Mouse (Mus musculus) central nervous system, embryonic 18 days (tissue): Measurements from ENCODE around the gene Olfr54. TPM values are rescaled to one million over a fixed set of nuclear protein-coding genes. Genes with fewer than 3 reads are reported as not detected.

Source experiments
- polyA plus RNA-seq: library from polyadenylated mRNA; depleted of rRNA; stranded (reverse); fragments of >200 nt; gene quantifications from 2 replicates; pipeline ENCODE4 v1.2.3, GENCODE M21; 2012; rRNA removed

Gene Olfr54
- polyA plus RNA-seq = not detected in 2 replicates

DNA sequence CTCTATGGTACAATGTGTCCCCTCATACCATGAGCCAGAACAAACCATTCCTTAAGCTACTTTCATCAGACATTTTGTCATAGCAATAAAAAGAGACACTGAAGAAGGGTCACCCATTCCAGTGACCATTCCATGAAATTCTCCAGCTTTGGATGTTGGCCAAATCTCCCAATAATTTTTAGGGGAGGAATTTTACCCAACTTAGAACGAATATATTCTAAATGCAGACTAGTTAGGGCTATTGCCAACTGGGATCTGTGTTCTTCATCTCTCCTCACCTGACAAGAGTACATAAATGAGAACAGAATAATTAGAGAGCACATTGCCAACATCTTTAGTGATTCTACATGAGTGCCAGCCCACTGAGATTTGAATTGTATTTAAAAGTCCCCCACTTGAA lies at the start of gene Olfr54:
Gene Olfr54 (plus strand): TSS at position 301 of the 400 bp plus-strand sequence.

DNA sequence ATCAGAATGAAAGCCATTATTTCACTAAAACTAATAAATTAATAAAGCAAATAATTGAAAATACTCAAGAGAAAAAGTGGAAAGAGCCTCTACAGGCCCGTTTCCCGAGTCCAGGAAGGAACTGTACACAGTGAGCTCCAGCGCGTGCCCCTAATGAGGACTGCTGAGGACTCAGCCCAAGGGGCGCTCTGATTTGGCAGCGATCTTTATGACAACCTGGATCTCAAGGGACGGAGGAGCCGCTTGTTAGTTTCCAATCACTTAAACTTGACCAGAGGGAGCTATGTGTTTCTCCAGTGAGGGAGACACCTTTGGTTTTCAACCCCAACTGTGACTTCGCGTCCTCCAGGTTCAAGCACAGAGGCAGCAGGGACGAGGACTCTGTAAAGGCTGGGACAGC lies 47.8 kb upstream of the Olfr54 start, which contains the start of gene Olfr1378:
Gene Olfr1378 (plus strand): TSS at position 301 of the 400 bp plus-strand sequence.

DNA sequence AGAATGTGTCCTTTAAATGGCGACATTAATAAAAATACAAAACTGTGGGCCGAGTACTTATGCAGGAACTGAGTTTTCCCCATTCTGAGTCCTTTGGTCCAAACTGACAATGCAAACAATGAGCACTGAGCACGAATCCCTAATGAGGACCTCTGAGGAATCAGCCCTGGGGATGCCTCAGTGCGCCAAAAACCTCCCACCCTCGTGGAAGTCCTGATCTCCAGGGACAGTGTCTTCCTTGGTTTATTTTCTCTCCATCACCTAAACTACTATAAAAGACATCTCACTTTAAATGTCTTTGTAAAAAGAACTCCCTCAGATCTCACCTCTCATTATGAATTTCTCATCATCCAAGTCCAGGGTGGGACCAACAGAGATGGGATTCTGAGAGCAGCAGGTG lies 32.4 kb upstream of the Olfr54 start, which contains the start of gene Olfr1377:
Gene Olfr1377 (plus strand): TSS at position 301 of the 400 bp plus-strand sequence.

DNA sequence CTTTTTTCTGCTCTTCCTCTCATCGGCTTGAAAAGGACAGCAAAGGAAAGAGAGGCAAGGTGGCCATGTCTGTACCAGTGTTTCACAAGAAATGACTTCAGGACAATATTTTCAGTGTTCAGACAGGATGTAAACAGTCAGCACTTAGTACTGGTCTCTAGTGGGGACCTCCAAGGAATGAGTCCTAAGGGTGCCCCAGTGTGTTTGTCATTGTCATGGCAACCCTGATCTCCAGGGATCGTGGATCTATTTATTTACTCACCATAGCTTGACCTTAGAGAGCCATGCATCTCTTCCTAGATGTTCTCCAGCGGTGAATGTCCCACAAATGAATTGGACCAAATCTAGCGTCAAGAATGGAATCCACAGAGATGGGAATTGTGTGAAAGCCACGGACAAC lies 10.7 kb upstream of the Olfr54 start, which contains the start of gene Olfr51:
Gene Olfr51 (plus strand): TSS at position 301 of the 400 bp plus-strand sequence.

DNA sequence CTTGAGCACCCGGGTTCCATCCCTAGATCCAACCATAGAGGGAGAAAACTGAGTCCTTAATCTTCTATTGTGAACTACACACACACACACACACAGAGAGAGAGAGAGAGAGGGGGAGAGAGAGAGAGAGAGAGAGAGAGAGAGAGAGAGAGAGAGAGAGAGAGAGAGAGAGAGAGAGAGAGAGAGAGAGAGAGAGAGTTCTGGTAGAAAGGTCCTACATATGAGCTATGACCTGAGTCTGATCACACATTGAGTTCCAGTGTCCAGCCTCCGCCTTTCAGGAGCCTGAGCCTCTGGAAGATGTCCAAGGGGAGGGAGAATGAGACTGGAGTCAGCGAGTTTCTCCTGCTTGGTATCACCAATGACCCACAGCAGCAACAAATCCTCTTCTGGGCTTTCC lies 33.8 kb downstream of the Olfr54 start, which contains the start of gene Olfr1375:
Gene Olfr1375 (plus strand): TSS at position 301 of the 400 bp plus-strand sequence.

DNA sequence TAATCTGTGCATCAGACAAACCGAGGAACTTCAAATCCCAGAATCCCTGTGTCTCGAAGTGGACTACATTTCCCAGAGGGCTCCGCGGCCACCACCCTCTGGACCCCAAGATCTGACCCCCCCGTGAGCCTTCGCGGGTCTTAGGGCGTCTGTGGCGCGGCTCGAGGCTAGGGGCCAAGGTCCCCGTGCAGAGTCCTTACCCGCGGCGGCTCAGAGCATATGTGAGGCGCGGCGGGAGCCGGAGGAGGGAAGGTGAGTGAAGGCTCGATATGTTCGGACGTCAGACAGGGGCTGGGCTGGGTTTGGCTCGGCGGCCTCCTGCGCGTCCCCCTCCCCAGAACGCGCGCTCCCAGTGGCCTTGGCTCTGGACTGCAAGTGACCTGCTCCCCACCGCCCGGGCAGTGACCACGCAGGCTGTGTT lies 45.1 kb downstream of the Olfr54 start, which contains the start of gene Zfp354a:
Gene Zfp354a (plus strand): TSS at position 107 of the 421 bp plus-strand sequence.

Other genes with a start within 250 kb of the Olfr54 start
- gene Zfp354c, start 186.5 kb upstream of the Olfr54 start, polyA plus RNA-seq = 35.9 and 38.0 TPM in 2 replicates
- 2.6 and 2.7 TPM in 2 replicates for gene Zfp879, start 172.7 kb upstream of the Olfr54 start, polyA plus RNA-seq
- 0.03 and 0.05 TPM in 2 replicates for gene Grm6, start 163.6 kb upstream of the Olfr54 start, polyA plus RNA-seq
- 8.7 and 9.3 TPM in 2 replicates for gene Zfp454, start 126.6 kb upstream of the Olfr54 start, polyA plus RNA-seq
- gene Zfp2, start 98.1 kb upstream of the Olfr54 start, polyA plus RNA-seq = 25.9 and 26.2 TPM in 2 replicates
- gene Zfp354b, start 82.6 kb upstream of the Olfr54 start, polyA plus RNA-seq = 3.4 and 3.8 TPM in 2 replicates
- gene 4933414I15Rik, start 70.5 kb upstream of the Olfr54 start, polyA plus RNA-seq = not detected in 2 replicates
- not detected in 2 replicates for gene Prop1, start 60.5 kb upstream of the Olfr54 start, polyA plus RNA-seq
- not detected in 2 replicates for gene Olfr1378, start 47.7 kb upstream of the Olfr54 start, polyA plus RNA-seq
- not detected in 2 replicates for gene Olfr1377, start 32.3 kb upstream of the Olfr54 start, polyA plus RNA-seq
- gene Olfr51, start 10.6 kb upstream of the Olfr54 start, polyA plus RNA-seq = not detected in 2 replicates
- not detected in 2 replicates for gene Olfr1375, start 33.9 kb downstream of the Olfr54 start, polyA plus RNA-seq
- gene Zfp354a, start 45.0 kb downstream of the Olfr54 start, polyA plus RNA-seq = 12.3 and 16.9 TPM in 2 replicates
- gene Gm12569, start 206.2 kb downstream of the Olfr54 start, polyA plus RNA-seq = not detected in 2 replicates
- gene Clk4, start 247.5 kb downstream of the Olfr54 start, polyA plus RNA-seq = 172 and 182 TPM in 2 replicates
- gene BC049762, start 248.8 kb downstream of the Olfr54 start, polyA plus RNA-seq = 0.12 TPM in 2 replicates